ENCODE assay signal across 13 mouse cellular contexts in genomic region chr3:119712066-119712465, GRCm38 (mm10).
DNase-seq lines count a peak whose midpoint lies in the region; ATAC-seq lines count a peak whose summit lies in the region.
"Had no signal": no experiment of that assay in that cellular context is flagged by ENCODE, and none has a peak within 500 bp of the region (broad histone marks: within the 10 kb centered on the region; RNA-seq: fewer than 3 reads in every experiment).

No protein-coding gene starts in this region.

- intact Hi-C loops in left cerebral cortex, postnatal 14 days (cut with DNase I) = no loop called here

- no peaks in the 10 kb centered on the region for H3K4me1 ChIP-seq in intestine, embryonic 14.5 days (replicated peaks; ENCODE audit: control insufficient read depth, insufficient read depth, low read length)
- H3K4me1 ChIP-seq in intestine, embryonic 16.5 days (ENCODE audit: control insufficient read depth, insufficient read depth, low read length) = no peaks in the 10 kb centered on the region
- no peaks in the 10 kb centered on the region for H3K4me1 ChIP-seq in midbrain, embryonic 12.5 days
- H3K4me1 ChIP-seq in midbrain, embryonic 10.5 days = no peaks in the 10 kb centered on the region
- H3K4me1 ChIP-seq in hindbrain, embryonic 13.5 days (replicated peaks) = no peaks in the 10 kb centered on the region
- H3K4me1 ChIP-seq: embryonic facial prominence, embryonic 12.5 days; liver, embryonic 15.5 days had no signal

- no peak overlapping the region for H3K4me3 ChIP-seq in intestine, embryonic 14.5 days (ENCODE audit: low read depth, low read length)
- H3K4me3 ChIP-seq in intestine, embryonic 16.5 days (ENCODE audit: low read length) = no peak overlapping the region
- no peak overlapping the region for H3K4me3 ChIP-seq in midbrain, embryonic 12.5 days
- H3K4me3 ChIP-seq in midbrain, embryonic 10.5 days = no peak overlapping the region
- H3K4me3 ChIP-seq in hindbrain, embryonic 13.5 days = no peak overlapping the region
- H3K4me3 ChIP-seq: embryonic facial prominence, embryonic 12.5 days; liver, embryonic 15.5 days had no signal

- no peak overlapping the region for H3K4me2 ChIP-seq in intestine, embryonic 14.5 days (ENCODE audit: low read length)
- no peak overlapping the region for H3K4me2 ChIP-seq in intestine, embryonic 16.5 days (ENCODE audit: low read depth, low read length)
- H3K4me2 ChIP-seq in midbrain, embryonic 12.5 days (replicated peaks) = no peak overlapping the region
- no peak overlapping the region for H3K4me2 ChIP-seq in hindbrain, embryonic 13.5 days
- H3K4me2 ChIP-seq: embryonic facial prominence, embryonic 12.5 days; liver, embryonic 15.5 days had no signal

- H3K9ac ChIP-seq in intestine, embryonic 14.5 days (ENCODE audit: low read length) = no peak overlapping the region
- H3K9ac ChIP-seq in intestine, embryonic 16.5 days (ENCODE audit: low read depth, low read length) = no peak overlapping the region
- H3K9ac ChIP-seq in midbrain, embryonic 12.5 days (replicated peaks) = no peak overlapping the region
- no peak overlapping the region for H3K9ac ChIP-seq in hindbrain, embryonic 13.5 days
- H3K9ac ChIP-seq: embryonic facial prominence, embryonic 12.5 days; liver, embryonic 15.5 days had no signal

- peaks cover 8% of the 10 kb centered on the region; the same call in 1 of the 2 replicates for H3K36me3 ChIP-seq in intestine, embryonic 14.5 days (ENCODE audit: control insufficient read depth, insufficient read depth, low read length)
- no peaks in the 10 kb centered on the region for H3K36me3 ChIP-seq in intestine, embryonic 16.5 days (ENCODE audit: control insufficient read depth, insufficient read depth, low read length)
- 0 out of 2 replicates have a peak, but pooled peaks cover 3% of the 10 kb centered on the region for H3K36me3 ChIP-seq in midbrain, embryonic 12.5 days
- peaks cover 14% of the 10 kb centered on the region; the same call in 1 of the 2 replicates for H3K36me3 ChIP-seq in midbrain, embryonic 10.5 days
- no peaks in the 10 kb centered on the region for H3K36me3 ChIP-seq in hindbrain, embryonic 13.5 days
- H3K36me3 ChIP-seq: liver, embryonic 15.5 days had no signal

- no peak for DNase-seq in intestine, embryonic 14.5 days (ENCODE audit: low spot score)
- no peak for DNase-seq in midbrain, embryonic 10.5 days (ENCODE audit: low spot score)
- DNase-seq in left cerebral cortex, postnatal 14 days (ENCODE audit: low spot score in 2 of 2) = no peak
- DNase-seq: cerebellum, adult 2 months; kidney, adult 18-20 months; layer of hippocampus, adult 9-11 months had no signal

- WGBS in intestine, embryonic 14.5 days = 97% methylated on average over 5 of the region's 5 CpGs
- WGBS in intestine, embryonic 16.5 days = 93% methylated on average over 5 of the region's 5 CpGs
- WGBS in midbrain, embryonic 12.5 days = 94% methylated on average over 5 of the region's 5 CpGs
- over 99% methylated on average over 5 of the region's 5 CpGs for WGBS in midbrain, embryonic 10.5 days
- WGBS in hindbrain, embryonic 13.5 days = 91% methylated on average over 5 of the region's 5 CpGs

- H3K27me3 ChIP-seq in intestine, embryonic 14.5 days (replicated peaks; ENCODE audit: control insufficient read depth, insufficient read depth, low read length) = no peaks in the 10 kb centered on the region
- no peaks in the 10 kb centered on the region for H3K27me3 ChIP-seq in intestine, embryonic 16.5 days (replicated peaks; ENCODE audit: control insufficient read depth, insufficient read depth, low read length)
- no peaks in the 10 kb centered on the region for H3K27me3 ChIP-seq in midbrain, embryonic 12.5 days
- no peaks in the 10 kb centered on the region for H3K27me3 ChIP-seq in midbrain, embryonic 10.5 days (ENCODE audit: low read depth, poor library complexity, severe bottlenecking)
- no peaks in the 10 kb centered on the region for H3K27me3 ChIP-seq in hindbrain, embryonic 13.5 days
- H3K27me3 ChIP-seq: embryonic facial prominence, embryonic 12.5 days; liver, embryonic 15.5 days had no signal

- H3K9me3 ChIP-seq in intestine, embryonic 14.5 days (ENCODE audit: control insufficient read depth, low read length) = no peaks in the 10 kb centered on the region
- no peaks in the 10 kb centered on the region for H3K9me3 ChIP-seq in intestine, embryonic 16.5 days (ENCODE audit: control insufficient read depth, low read length)
- H3K9me3 ChIP-seq in midbrain, embryonic 12.5 days = no peaks in the 10 kb centered on the region
- H3K9me3 ChIP-seq in midbrain, embryonic 10.5 days (replicated peaks) = no peaks in the 10 kb centered on the region
- no peaks in the 10 kb centered on the region for H3K9me3 ChIP-seq in hindbrain, embryonic 13.5 days
- H3K9me3 ChIP-seq: embryonic facial prominence, embryonic 12.5 days; liver, embryonic 15.5 days had no signal

- peak; percentile 67; the same call in 1 of the 2 replicates for ATAC-seq in intestine, embryonic 14.5 days (replicated peaks; ENCODE audit: low FRiP score, low TSS enrichment, low read depth)
- ATAC-seq in intestine, embryonic 16.5 days = no peak
- peak; percentile 54 for ATAC-seq in midbrain, embryonic 12.5 days (ENCODE audit: low FRiP score, low read depth)
- ATAC-seq in hindbrain, embryonic 13.5 days (ENCODE audit: low FRiP score) = peak; percentile 32
- 0 out of 2 replicates have a peak, but pooled peaks have one; percentile 22 for ATAC-seq in monocyte, adult 5-6 weeks (replicated peaks; ENCODE audit: insufficient number of reproducible peaks, low FRiP score, low TSS enrichment, poor library complexity, severe bottlenecking)
- ATAC-seq: CD4-positive, CD25-positive, alpha-beta regulatory T cell, adult 4 months had no signal

- H3K27ac ChIP-seq in intestine, embryonic 14.5 days (ENCODE audit: low read depth) = no peak overlapping the region
- H3K27ac ChIP-seq in intestine, embryonic 16.5 days (ENCODE audit: low read length) = no peak overlapping the region
- no peak overlapping the region for H3K27ac ChIP-seq in midbrain, embryonic 12.5 days (replicated peaks)
- H3K27ac ChIP-seq in midbrain, embryonic 10.5 days (replicated peaks) = no peak overlapping the region
- no peak overlapping the region for H3K27ac ChIP-seq in hindbrain, embryonic 13.5 days
- H3K27ac ChIP-seq: embryonic facial prominence, embryonic 12.5 days; liver, embryonic 15.5 days had no signal
